Mouse (Mus musculus) spleen, adult 2 months (tissue): ENCODE measurements around the gene Crybb2. TPM values are rescaled to one million over a fixed set of nuclear protein-coding genes. Genes with fewer than 3 reads are reported as not detected.

ENCODE experiments used
- DNase-seq, 2 experiments: peaks; one replicate each; pipeline versions ENCODE4 v3.0.0 to v3.0.0-alpha.2; 2012 to 2021; ENCODE audit warnings: low spot score in 2 of 2, low read depth in 1 of 2
- H3K27ac ChIP-seq: fragments of 200-500 bp; 2 replicates; pipeline ENCODE4 v1.5.1; 2012; ENCODE audit warnings: low read length, inconsistent platforms; ENCODE audit not compliant: insufficient read depth
- H3K27me3 ChIP-seq: fragments of 200-500 bp; 2 replicates; pipeline ENCODE4 v1.6.1; 2012; ENCODE audit warnings: mild to moderate bottlenecking, moderate library complexity, low read length, inconsistent platforms; ENCODE audit not compliant: control insufficient read depth, insufficient read depth
- H3K36me3 ChIP-seq: fragments of 200-500 bp; 2 replicates; pipeline ENCODE4 v1.6.1; 2012; ENCODE audit warnings: mild to moderate bottlenecking, low read length, inconsistent platforms; ENCODE audit not compliant: control insufficient read depth, insufficient read depth
- H3K4me1 ChIP-seq: fragments of 200-500 bp; 2 replicates; pipeline ENCODE4 v1.6.1; 2011; ENCODE audit warnings: inconsistent platforms; ENCODE audit not compliant: control insufficient read depth, insufficient read depth, insufficient read length
- H3K4me3 ChIP-seq: fragments of 200-500 bp; 2 replicates; pipeline ENCODE4 v1.5.1; 2011; ENCODE audit warnings: mild to moderate bottlenecking, inconsistent platforms; ENCODE audit not compliant: insufficient read depth, insufficient read length; ENCODE audit errors: extremely low read depth
- CTCF ChIP-seq: fragments of 200-500 bp; IDR thresholded peaks from 2 replicates; pipeline ENCODE4 v1.5.1; 2011; ENCODE audit warnings: mild to moderate bottlenecking, inconsistent platforms; ENCODE audit not compliant: insufficient read depth, insufficient read length, insufficient replicate concordance; ENCODE audit errors: extremely low read depth
- POLR2A ChIP-seq: fragments of 200-500 bp; IDR thresholded peaks from 2 replicates; pipeline ENCODE4 v1.6.1; 2011; ENCODE audit warnings: low read depth, low read length, inconsistent platforms
- WGBS: fragments of 180-500 bp; shearing (Covaris S2); methylation state at CpG from one replicate; pipeline ENCODE4 v1.1.7; 2018; 5-methylcytosine and 5-hydroxymethylcytosine counted together
- polyA plus RNA-seq: library from polyadenylated mRNA; depleted of rRNA; stranded (reverse); fragments of >200 nt; gene quantifications from 2 replicates; pipeline ENCODE4 v1.2.3, GENCODE M21; 2012

Gene Crybb2
- polyA plus RNA-seq, 1 experiment = not detected

- H3K27ac ChIP-seq = no peak overlapping the region
- TF ChIP-seq POLR2A = no peak
- TF ChIP-seq CTCF = no peak
- H3K4me3 ChIP-seq = no peak overlapping the region
- no peak for DNase-seq
- H3K36me3 ChIP-seq = no peaks in the 10 kb centered on the region
- WGBS = 13% methylated on average over 1 of the region's 1 CpGs
- H3K4me1 ChIP-seq = no peaks in the 10 kb centered on the region; the same call in 1 of the 2 replicates
- H3K27me3 ChIP-seq = no peaks in the 10 kb centered on the region; the same call in 1 of the 2 replicates
Observed at GRCm38 (mm10) chr5:113017004-113017403, 52.9 kb downstream of the Crybb2 start.

- DNase-seq = peak in 1 of 2 experiments; percentile 41
- Histone ChIP-seq H3K4me1 (no peaks in the 10 kb centered on the region; the same call in 1 of the 2 replicates), H3K4me3 (peak within 1 kb of the TSS; percentile 60), H3K27me3 (no peaks in the 10 kb centered on the region; the same call in 1 of the 2 replicates), H3K27ac (peak within 1 kb of the TSS; percentile 74), H3K36me3 (no peaks in the 10 kb centered on the region)
- WGBS = 5% methylated on average over 43 of the region's 52 CpGs
- TF ChIP-seq POLR2A (peak; percentile 20; the same call in 1 of the 2 replicates), CTCF (no peak)
Observed at GRCm38 (mm10) chr5:113015236-113016061, 54.5 kb downstream of the Crybb2 start, which contains the start of gene Grk3. TSS of gene Grk3 (minus strand) at chr5:113015791.

- Histone ChIP-seq H3K27me3 (no peaks in the 10 kb centered on the region; the same call in 1 of the 2 replicates), H3K27ac (peak overlapping the region; percentile 43; the same call in 1 of the 2 replicates), H3K36me3 (no peaks in the 10 kb centered on the region), H3K4me1 (no peaks in the 10 kb centered on the region; the same call in 1 of the 2 replicates), H3K4me3 (peak overlapping the region; percentile 60; the same call in 1 of the 2 replicates)
- no peak for DNase-seq
- WGBS = 2% methylated on average over 14 of the region's 14 CpGs
- TF ChIP-seq POLR2A = no peak
Observed at GRCm38 (mm10) chr5:113014808-113015235, 55.1 kb downstream of the Crybb2 start.

- Histone ChIP-seq H3K4me1 (no peaks in the 10 kb centered on the region; the same call in 1 of the 2 replicates), H3K27ac (peak overlapping the region; percentile 43), H3K36me3 (no peaks in the 10 kb centered on the region), H3K4me3 (peak overlapping the region; percentile 60; the same call in 1 of the 2 replicates), H3K27me3 (no peaks in the 10 kb centered on the region; the same call in 1 of the 2 replicates)
- WGBS = 45% methylated on average over 16 of the region's 16 CpGs
- DNase-seq = no peak
- TF ChIP-seq POLR2A (no peak), CTCF (no peak)
Observed at GRCm38 (mm10) chr5:113014111-113014807, 55.7 kb downstream of the Crybb2 start.

GRCm38 (mm10) chr5:113011926-113012325, 58.0 kb downstream of the Crybb2 start:
- TF ChIP-seq CTCF = no peak
- TF ChIP-seq POLR2A = no peak
- Histone ChIP-seq H3K27ac (no peak overlapping the region), H3K4me3 (no peak overlapping the region), H3K4me1 (peaks cover 4% of the 10 kb centered on the region), H3K36me3 (no peaks in the 10 kb centered on the region), H3K27me3 (no peaks in the 10 kb centered on the region; the same call in 1 of the 2 replicates)
- no peak for DNase-seq
- 88% methylated on average over 10 of the region's 10 CpGs for WGBS

- Histone ChIP-seq H3K4me3 (no peak overlapping the region), H3K27ac (peak overlapping the region; percentile 19; the same call in 1 of the 2 replicates), H3K4me1 (peaks cover 4% of the 10 kb centered on the region; the same call in 1 of the 2 replicates), H3K27me3 (no peaks in the 10 kb centered on the region), H3K36me3 (no peaks in the 10 kb centered on the region)
- no peak for DNase-seq
- no peak for TF ChIP-seq POLR2A
- no peak for TF ChIP-seq CTCF
- whole genome bisulfite sequencing = 50% methylated on average over 8 of the region's 8 CpGs
Observed at GRCm38 (mm10) chr5:113009183-113009820, 60.6 kb downstream of the Crybb2 start.
